Mouse (Mus musculus) lung, postnatal 10 days (tissue): Measurements from ENCODE around the gene Hist1h3g.

ENCODE experiments used
- DNase-seq: peaks from one replicate; pipeline ENCODE4 v3.0.0; 2021

The Hist1h3g gene

GRCm38 (mm10) chr13:23515826-23516620 is 19.2 kb upstream of the Hist1h3g start:
- DNase-seq: no peak

- peak; percentile 78 for DNase-seq
Measured at GRCm38 (mm10) chr13:23516822-23517602, 18.2 kb upstream of the Hist1h3g start.

GRCm38 (mm10) chr13:23517603-23518294 is 17.5 kb upstream of the Hist1h3g start:
- DNase-seq: peak; percentile 91

- DNase-seq: no peak
Measured at GRCm38 (mm10) chr13:23518295-23518603, 17.0 kb upstream of the Hist1h3g start.

- DNase-seq: peak; percentile 85
Measured at GRCm38 (mm10) chr13:23518885-23519284, 16.3 kb upstream of the Hist1h3g start.

GRCm38 (mm10) chr13:23519416-23519815 is 15.8 kb upstream of the Hist1h3g start:
- DNase-seq: peak; percentile 88

GRCm38 (mm10) chr13:23521703-23522102 is 13.5 kb upstream of the Hist1h3g start:
- peak; percentile 84 for DNase-seq

- DNase-seq: no peak
Measured at GRCm38 (mm10) chr13:23523976-23524375, 11.2 kb upstream of the Hist1h3g start.

- peak; percentile 84 for DNase-seq
Measured at GRCm38 (mm10) chr13:23524654-23525053, 10.6 kb upstream of the Hist1h3g start.

- DNase-seq: no peak
Measured at GRCm38 (mm10) chr13:23525901-23526300, 9.3 kb upstream of the Hist1h3g start.

- peak; percentile 94 for DNase-seq
Measured at GRCm38 (mm10) chr13:23526312-23526711, 8.9 kb upstream of the Hist1h3g start.

GRCm38 (mm10) chr13:23529005-23529404 is 6.2 kb upstream of the Hist1h3g start:
- no peak for DNase-seq

GRCm38 (mm10) chr13:23529480-23530165 is 5.6 kb upstream of the Hist1h3g start:
- DNase-seq: no peak

GRCm38 (mm10) chr13:23530181-23530900 is 4.9 kb upstream of the Hist1h3g start:
- peak; percentile 78 for DNase-seq

GRCm38 (mm10) chr13:23530901-23531875 is 4.0 kb upstream of the Hist1h3g start, which contains the start of gene Hist1h4h:
Gene Hist1h4h (plus strand): TSS chr13:23531050.
- peak; percentile 99 for DNase-seq

GRCm38 (mm10) chr13:23532262-23533075 is 2.8 kb upstream of the Hist1h3g start:
- no peak for DNase-seq

GRCm38 (mm10) chr13:23533560-23534367 is 1.5 kb upstream of the Hist1h3g start, which contains the start of gene Hist1h2af:
Gene Hist1h2af (plus strand): TSS chr13:23533906.
- DNase-seq: peak; percentile 80

GRCm38 (mm10) chr13:23534368-23535131 is 672 bp upstream of the Hist1h3g start:
- no peak for DNase-seq
